Mouse (Mus musculus) c-Kit-positive CD71-negative TER-119-negative erythroid progenitor cells, embryonic 14.5 days (primary cell): ENCODE measurements at regions not wholly inside any gene's neighbourhood (a gene's known extent, or its start where the extent isn't known, plus 50 kb on each side); places are given as distances from the start of the nearest gene placed in this dataset.
A peak's percentile ranks its signal among the peaks of the same experiment; 100 is the strongest.

ENCODE experiments used
- DNase-seq: peaks from one replicate; pipeline ENCODE4 v3.0.0-alpha.2; 2013; ENCODE audit warnings: low read depth

- DNase-seq = no peak
Observed at GRCm38 (mm10) chr10:112863808-112864207, 65.0 kb downstream of the Atxn7l3b start.

- DNase-seq = no peak
Observed at GRCm38 (mm10) chr10:112863375-112863774, 65.4 kb downstream of the Atxn7l3b start.

DNA sequence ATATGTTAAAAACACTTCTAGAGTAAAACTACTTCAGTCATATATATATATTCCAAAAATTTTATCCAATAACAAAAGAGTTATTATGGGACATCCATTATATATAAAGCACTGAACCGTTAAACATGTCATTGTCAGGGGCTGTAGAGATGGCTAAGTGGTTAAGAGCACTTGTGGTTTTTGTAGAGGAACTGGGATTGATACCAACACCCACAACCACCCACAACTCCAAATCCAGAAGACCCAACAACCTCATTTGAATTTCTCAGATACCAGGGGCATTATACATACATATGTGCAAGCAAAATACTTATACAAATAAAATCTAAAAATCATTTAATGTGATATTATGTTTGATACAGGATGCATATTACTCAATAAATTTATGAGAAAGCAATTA is 76.8 kb downstream of the Atxn7l3b start:
- no peak for DNase-seq

DNA sequence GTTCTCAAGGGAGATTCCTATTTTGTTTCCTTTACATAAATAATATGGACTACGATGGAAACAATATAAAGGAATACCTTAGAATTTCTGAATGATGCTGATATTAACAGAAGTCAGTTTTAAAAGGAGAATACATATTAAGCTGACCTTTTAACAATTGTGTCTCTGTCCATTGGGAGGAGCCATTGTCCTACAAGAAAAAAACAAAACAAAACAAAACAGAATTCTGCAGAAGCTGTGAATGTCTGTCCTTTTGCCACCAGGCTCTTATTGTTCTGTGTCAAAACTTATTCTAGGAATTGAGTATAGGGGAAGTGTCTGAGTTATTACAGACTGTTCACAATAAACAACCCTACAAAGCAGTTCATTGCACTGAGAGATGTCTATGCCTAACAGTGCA is 82.6 kb downstream of the Atxn7l3b start:
- no peak for DNase-seq

GRCm38 (mm10) chr10:112837400-112838035 is 91.3 kb downstream of the Atxn7l3b start:
- DNase-seq = no peak

DNA sequence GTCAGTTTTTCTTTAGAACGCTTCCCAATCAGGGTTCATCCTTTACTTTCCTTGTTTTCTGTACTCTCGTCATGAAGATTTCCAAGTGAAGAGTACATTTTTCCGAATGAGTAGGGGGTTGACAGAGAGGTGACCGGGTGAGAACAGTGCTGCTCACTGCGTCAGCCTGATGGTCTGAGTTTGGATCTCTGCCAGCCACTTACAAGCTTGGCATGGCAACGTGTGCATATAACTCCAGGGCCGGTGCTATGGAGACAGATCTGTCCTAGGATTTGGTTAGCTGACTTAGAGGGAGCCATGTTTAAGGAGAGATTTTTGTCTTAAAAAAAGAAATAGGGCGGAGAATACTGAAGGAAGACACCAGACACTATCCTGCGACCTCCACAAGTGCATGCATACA is 92.8 kb downstream of the Atxn7l3b start:
- DNase-seq = no peak

DNA sequence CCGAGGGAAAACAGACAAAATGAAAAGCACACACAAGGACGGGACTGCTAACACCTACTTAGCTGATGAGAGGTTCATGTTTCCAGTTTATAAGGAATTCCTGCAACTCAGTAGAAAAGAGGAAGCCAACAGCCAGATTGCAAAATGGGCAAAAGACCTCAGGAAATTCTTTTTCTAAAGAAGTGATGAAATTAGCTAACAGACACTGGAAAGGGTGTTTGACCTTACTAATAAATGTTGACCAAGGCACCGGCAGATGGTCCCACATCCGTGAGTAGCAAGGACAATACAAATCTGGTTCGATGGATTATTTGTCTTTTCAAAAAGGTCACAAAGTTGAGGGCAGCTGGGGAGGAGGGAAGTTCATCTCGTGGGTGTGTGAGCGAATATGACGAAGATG is 93.3 kb downstream of the Atxn7l3b start:
- DNase-seq = no peak

GRCm38 (mm10) chr10:112810181-112810580 is 118.6 kb downstream of the Atxn7l3b start:
- no peak for DNase-seq

GRCm38 (mm10) chr10:112803557-112803956 is 125.2 kb downstream of the Atxn7l3b start:
- DNase-seq = peak; percentile 5

DNA sequence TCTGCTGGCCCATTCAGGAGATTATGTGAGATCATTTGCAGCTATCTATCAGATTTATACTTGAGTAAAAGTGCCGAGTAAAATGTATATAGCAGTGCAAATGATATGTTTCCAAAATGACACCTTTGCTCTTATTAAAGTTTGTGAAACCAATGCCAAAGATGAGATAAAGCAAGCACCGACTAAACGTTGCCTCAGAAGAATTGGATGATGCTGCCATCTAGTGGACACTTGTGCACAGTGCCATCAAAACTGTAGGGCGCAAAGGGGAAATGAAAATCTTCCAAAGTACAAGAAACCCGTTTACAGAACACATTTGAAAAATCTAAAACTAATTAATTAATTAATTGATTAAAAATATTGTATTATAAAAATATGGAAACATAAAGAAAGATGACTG is 127.2 kb downstream of the Atxn7l3b start:
- peak; percentile 36 for DNase-seq

- no peak for DNase-seq
Observed at GRCm38 (mm10) chr10:112798603-112799002, 130.2 kb downstream of the Atxn7l3b start.

- no peak for DNase-seq
Observed at GRCm38 (mm10) chr10:112798090-112798489, 130.7 kb downstream of the Atxn7l3b start.

- no peak for DNase-seq
Observed at GRCm38 (mm10) chr10:112795938-112796337, 132.9 kb downstream of the Atxn7l3b start.

DNA sequence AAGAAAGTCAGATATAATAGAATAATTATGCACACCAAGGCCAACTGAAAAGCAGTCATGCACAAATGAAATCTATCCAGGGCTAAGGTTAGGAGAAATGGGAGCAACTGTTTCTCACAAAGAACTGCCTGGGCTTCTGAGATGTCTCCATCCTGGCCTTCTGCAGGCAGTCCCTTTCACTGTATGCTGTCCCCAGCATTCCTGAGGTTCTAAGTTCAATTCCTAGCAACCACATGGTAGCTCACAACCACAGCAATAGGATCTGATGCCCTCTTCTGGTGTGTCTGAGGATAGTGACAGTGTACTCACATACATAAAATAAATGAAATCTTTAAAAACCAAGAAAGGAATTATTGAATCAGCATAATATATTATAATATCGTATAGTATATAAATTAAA is 133.3 kb downstream of the Atxn7l3b start:
- DNase-seq = no peak

- DNase-seq = no peak
Observed at GRCm38 (mm10) chr10:112788236-112788635, 140.6 kb downstream of the Atxn7l3b start.

GRCm38 (mm10) chr10:112774262-112774661 is 154.5 kb downstream of the Atxn7l3b start:
- no peak for DNase-seq

GRCm38 (mm10) chr10:112746683-112747082 is 182.1 kb downstream of the Atxn7l3b start:
- no peak for DNase-seq

- DNase-seq = no peak
Observed at GRCm38 (mm10) chr10:112743527-112743926, 185.3 kb downstream of the Atxn7l3b start.

DNA sequence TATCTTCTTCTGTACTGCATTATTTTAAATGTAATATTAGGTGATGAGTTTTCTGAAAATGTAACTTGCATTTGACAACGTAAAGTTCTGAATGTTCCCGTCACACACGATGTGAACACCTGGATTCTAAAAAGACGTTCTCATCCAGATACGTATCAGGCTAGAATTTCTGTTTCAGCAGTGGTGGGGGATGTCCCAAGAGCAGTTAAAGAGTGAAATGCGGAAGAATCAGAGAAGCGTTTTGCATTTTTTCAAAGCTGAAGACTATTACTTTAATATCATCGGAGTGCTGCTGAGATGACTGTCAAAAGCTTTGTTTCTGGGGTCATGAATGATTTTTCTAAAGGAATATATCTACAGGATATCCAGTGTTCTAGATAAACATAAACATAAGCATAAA is 186.7 kb downstream of the Atxn7l3b start:
- DNase-seq = no peak
